Mouse (Mus musculus): ENCODE measurements at regions not wholly inside any gene's neighbourhood (a gene's known extent, or its start where the extent isn't known, plus 50 kb on each side); places are given as distances from the start of the nearest gene placed in this dataset.

DNA sequence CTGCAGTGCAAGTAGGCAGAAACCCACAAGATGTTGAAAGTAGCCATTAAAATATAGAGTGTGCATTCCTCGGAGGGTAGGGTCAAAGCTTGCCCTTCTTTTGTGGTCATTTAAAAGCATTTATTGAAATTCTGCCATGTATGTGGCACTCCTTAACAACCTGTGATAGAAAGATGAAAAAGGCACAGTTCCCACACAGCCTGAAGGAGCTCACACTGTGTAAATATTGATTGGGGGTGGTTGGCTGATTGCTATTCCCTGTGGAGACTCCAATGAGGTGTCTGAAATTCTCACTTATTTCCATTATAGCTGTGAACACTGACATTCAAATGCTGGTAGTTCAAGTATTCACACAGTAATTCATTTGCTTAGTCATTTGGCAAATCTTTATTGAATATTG lies 157.0 kb upstream of the Chl1 start:
- Histone ChIP-seq H3K4me3 (ENCODE audit: low read length) (no peak overlapping the region), H3K9ac (ENCODE audit: low read depth, low read length) (no peak overlapping the region), H3K36me3 (ENCODE audit: control insufficient read depth, insufficient read depth, low read length) (no peaks in the 10 kb centered on the region), H3K4me2 (ENCODE audit: low read depth, low read length) (no peak overlapping the region), H3K27ac (ENCODE audit: low read length) (no peak overlapping the region), H3K27me3 (replicated peaks; ENCODE audit: control insufficient read depth, insufficient read depth, low read length) (no peaks in the 10 kb centered on the region), H3K9me3 (ENCODE audit: control insufficient read depth, low read length) (no peaks in the 10 kb centered on the region), H3K4me1 (ENCODE audit: control insufficient read depth, insufficient read depth, low read length) (no peaks in the 10 kb centered on the region)
- 69% methylated on average over 1 of the region's 1 CpGs for WGBS
- ATAC-seq, result no peak

DNA sequence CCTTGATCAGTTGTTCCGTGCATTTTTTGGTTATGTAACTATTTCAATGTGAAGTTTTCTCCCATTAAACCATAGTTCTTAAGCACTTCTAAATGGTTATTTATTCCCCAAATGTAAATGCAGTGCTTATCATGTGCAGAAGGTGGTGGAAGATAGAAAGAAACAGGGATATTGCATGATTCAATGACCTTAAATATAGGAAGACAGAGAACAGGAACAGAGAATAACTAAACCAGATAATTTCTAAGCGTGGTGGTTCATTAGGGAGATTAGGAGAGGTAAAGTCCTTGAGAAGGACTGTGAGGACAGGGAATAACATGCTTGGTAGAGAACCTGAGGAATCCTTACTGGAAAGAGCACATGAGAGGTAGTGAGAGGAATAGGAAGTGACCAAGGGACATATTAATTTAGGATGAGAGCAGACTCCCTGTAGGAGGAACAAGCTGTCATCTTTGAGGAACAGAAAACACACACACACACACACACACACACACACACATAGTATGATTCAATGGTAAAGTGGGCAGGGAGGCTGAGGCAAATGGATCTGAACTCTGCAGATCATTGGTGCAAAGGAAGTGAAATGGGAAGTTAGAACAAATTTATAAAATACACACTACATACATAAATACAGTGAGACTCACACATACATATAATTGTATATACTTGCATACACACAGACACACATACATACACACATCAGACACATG lies 143.4 kb upstream of the Chl1 start:
- H3K4me3 ChIP-seq (ENCODE audit: low read length), result no peak overlapping the region
- H3K4me2 ChIP-seq (ENCODE audit: low read depth, low read length), result no peak overlapping the region
- WGBS, result 75% methylated on average over 2 of the region's 2 CpGs
- no peak for ATAC-seq
- no peaks in the 10 kb centered on the region for H3K4me1 ChIP-seq (ENCODE audit: control insufficient read depth, insufficient read depth, low read length)
- no peaks in the 10 kb centered on the region for H3K9me3 ChIP-seq (ENCODE audit: control insufficient read depth, low read length)
- H3K9ac ChIP-seq (ENCODE audit: low read depth, low read length), result no peak overlapping the region
- H3K36me3 ChIP-seq (ENCODE audit: control insufficient read depth, insufficient read depth, low read length), result no peaks in the 10 kb centered on the region
- H3K27ac ChIP-seq (ENCODE audit: low read length), result no peak overlapping the region
- H3K27me3 ChIP-seq (replicated peaks; ENCODE audit: control insufficient read depth, insufficient read depth, low read length), result no peaks in the 10 kb centered on the region

DNA sequence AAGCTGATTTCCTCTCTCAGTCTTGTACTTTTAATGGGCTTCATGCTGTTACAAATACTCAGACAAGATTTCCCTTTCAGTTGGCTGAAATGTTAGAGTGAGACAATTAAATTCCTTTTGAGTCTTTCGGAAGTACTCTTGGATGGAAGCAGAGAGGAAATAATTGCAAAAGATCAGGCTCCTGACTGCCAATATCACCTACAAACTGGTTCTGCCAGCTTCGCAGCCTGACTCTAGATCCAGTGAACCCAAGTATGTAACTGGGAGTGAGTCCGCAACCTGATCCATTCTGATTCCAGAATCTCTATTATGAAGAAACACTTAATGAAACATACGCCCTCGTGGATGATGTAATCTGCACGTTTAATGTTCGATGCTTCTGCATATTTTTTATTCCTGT lies 135.4 kb upstream of the Chl1 start:
- H3K36me3 ChIP-seq (ENCODE audit: control insufficient read depth, insufficient read depth, low read length), result no peaks in the 10 kb centered on the region
- no peaks in the 10 kb centered on the region for H3K27me3 ChIP-seq (replicated peaks; ENCODE audit: control insufficient read depth, insufficient read depth, low read length)
- no peak overlapping the region for H3K4me3 ChIP-seq (ENCODE audit: low read length)
- H3K9ac ChIP-seq (ENCODE audit: low read depth, low read length), result no peak overlapping the region
- H3K4me2 ChIP-seq (ENCODE audit: low read depth, low read length), result no peak overlapping the region
- no peak overlapping the region for H3K27ac ChIP-seq (ENCODE audit: low read length)
- no peak for ATAC-seq
- H3K9me3 ChIP-seq (ENCODE audit: control insufficient read depth, low read length), result no peaks in the 10 kb centered on the region
- 79% methylated on average over 7 of the region's 7 CpGs for WGBS
- H3K4me1 ChIP-seq (ENCODE audit: control insufficient read depth, insufficient read depth, low read length), result no peaks in the 10 kb centered on the region

DNA sequence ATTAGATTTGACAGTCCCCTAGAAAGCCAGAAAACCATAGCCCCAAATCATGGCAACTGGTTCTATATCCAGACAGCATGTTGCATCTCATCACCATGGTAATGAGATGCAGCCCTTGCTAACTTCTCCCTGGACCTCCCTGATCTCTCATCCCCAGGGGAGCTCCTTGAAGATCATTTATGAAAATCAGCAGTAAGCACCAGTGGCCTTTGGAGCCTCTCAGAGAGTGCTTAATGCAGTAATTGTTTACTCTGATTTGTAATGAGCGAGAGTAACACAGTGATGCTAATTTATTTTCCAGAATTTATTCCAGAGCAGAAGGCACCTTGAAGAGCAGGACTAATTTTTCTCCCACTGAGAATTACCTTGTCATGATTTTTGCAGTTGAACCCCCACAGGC lies 133.1 kb upstream of the Chl1 start:
- Histone ChIP-seq H3K4me1 (ENCODE audit: control insufficient read depth, insufficient read depth, low read length) (no peaks in the 10 kb centered on the region), H3K9me3 (ENCODE audit: control insufficient read depth, low read length) (no peaks in the 10 kb centered on the region), H3K27ac (ENCODE audit: low read length) (no peak overlapping the region), H3K9ac (ENCODE audit: low read depth, low read length) (no peak overlapping the region), H3K36me3 (ENCODE audit: control insufficient read depth, insufficient read depth, low read length) (no peaks in the 10 kb centered on the region), H3K4me2 (ENCODE audit: low read depth, low read length) (no peak overlapping the region), H3K27me3 (replicated peaks; ENCODE audit: control insufficient read depth, insufficient read depth, low read length) (no peaks in the 10 kb centered on the region), H3K4me3 (ENCODE audit: low read length) (no peak overlapping the region)
- no peak for ATAC-seq
- WGBS, result 62% methylated on average over 1 of the region's 1 CpGs

DNA sequence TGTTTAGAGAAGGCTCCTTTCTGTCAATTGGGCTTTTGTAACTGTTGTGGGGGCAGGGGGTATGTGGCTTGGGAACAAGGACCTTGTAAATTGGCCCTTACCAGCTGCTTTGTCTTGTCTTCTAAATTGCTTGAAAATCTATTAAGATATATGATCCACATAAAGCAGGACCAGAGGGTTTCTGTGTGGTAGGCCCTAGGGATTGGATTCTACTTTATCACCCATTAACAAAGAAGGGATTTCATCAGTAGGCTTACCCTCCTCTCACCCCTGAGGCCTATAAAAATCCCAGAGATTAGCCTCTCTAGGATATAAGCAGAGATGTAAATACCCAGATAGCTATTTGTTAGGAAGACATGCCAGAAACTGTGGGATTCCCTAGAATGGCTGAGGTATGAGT lies 132.3 kb upstream of the Chl1 start:
- Histone ChIP-seq H3K27me3 (replicated peaks; ENCODE audit: control insufficient read depth, insufficient read depth, low read length) (no peaks in the 10 kb centered on the region), H3K36me3 (ENCODE audit: control insufficient read depth, insufficient read depth, low read length) (no peaks in the 10 kb centered on the region), H3K4me2 (ENCODE audit: low read depth, low read length) (no peak overlapping the region), H3K4me3 (ENCODE audit: low read length) (no peak overlapping the region), H3K9me3 (ENCODE audit: control insufficient read depth, low read length) (no peaks in the 10 kb centered on the region), H3K4me1 (ENCODE audit: control insufficient read depth, insufficient read depth, low read length) (no peaks in the 10 kb centered on the region), H3K9ac (ENCODE audit: low read depth, low read length) (no peak overlapping the region), H3K27ac (ENCODE audit: low read length) (no peak overlapping the region)
- no peak for ATAC-seq

DNA sequence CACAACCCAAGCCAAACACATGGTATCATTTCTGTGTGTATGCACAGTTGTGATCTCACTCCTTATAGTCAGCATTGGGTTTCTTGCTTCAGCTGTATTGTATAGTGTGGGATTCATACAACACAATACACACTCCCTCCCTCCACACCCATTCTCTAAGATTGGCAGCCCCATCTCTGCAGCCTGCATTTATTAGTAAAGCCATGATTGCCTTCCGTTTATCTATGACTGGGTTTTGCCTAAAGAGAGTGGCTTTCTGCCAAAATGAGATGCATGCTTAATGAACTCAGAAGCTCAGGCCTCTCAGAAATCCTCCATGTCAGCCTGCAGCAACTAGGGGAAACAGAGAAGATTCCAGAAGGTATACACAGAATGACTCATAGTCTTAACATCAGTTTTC lies 129.4 kb upstream of the Chl1 start:
- 29% methylated on average over 1 of the region's 1 CpGs for WGBS
- Histone ChIP-seq H3K4me3 (ENCODE audit: low read length) (no peak overlapping the region), H3K36me3 (ENCODE audit: control insufficient read depth, insufficient read depth, low read length) (no peaks in the 10 kb centered on the region), H3K9me3 (ENCODE audit: control insufficient read depth, low read length) (no peaks in the 10 kb centered on the region), H3K27me3 (replicated peaks; ENCODE audit: control insufficient read depth, insufficient read depth, low read length) (no peaks in the 10 kb centered on the region), H3K27ac (ENCODE audit: low read length) (no peak overlapping the region), H3K9ac (ENCODE audit: low read depth, low read length) (no peak overlapping the region), H3K4me1 (ENCODE audit: control insufficient read depth, insufficient read depth, low read length) (no peaks in the 10 kb centered on the region), H3K4me2 (ENCODE audit: low read depth, low read length) (no peak overlapping the region)
- ATAC-seq, result no peak

DNA sequence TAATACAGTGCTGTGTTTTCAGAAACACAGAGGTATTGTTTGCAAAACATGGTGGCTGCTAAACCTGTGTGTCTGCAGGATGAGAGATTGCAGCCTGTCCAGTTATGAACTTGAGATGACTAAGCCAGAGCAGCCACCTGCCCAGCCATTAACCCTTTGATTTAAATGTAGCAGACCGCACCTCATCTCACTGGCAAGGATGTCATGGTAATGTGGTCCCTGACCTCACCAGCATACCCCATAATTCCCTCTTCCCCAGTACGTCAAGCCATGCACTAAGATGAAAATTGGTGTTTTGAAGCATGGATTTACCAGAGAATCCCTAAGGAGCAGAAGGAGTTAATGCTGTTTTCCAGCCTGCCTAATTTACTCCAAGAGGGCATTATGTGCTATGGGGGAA lies 128.5 kb upstream of the Chl1 start:
- Histone ChIP-seq H3K4me2 (ENCODE audit: low read depth, low read length) (no peak overlapping the region), H3K4me3 (ENCODE audit: low read length) (no peak overlapping the region), H3K9ac (ENCODE audit: low read depth, low read length) (no peak overlapping the region), H3K4me1 (ENCODE audit: control insufficient read depth, insufficient read depth, low read length) (no peaks in the 10 kb centered on the region), H3K27ac (ENCODE audit: low read length) (no peak overlapping the region), H3K27me3 (replicated peaks; ENCODE audit: control insufficient read depth, insufficient read depth, low read length) (no peaks in the 10 kb centered on the region), H3K9me3 (ENCODE audit: control insufficient read depth, low read length) (no peaks in the 10 kb centered on the region), H3K36me3 (ENCODE audit: control insufficient read depth, insufficient read depth, low read length) (no peaks in the 10 kb centered on the region)
- 73% methylated on average over 2 of the region's 2 CpGs for WGBS
- no peak for ATAC-seq

DNA sequence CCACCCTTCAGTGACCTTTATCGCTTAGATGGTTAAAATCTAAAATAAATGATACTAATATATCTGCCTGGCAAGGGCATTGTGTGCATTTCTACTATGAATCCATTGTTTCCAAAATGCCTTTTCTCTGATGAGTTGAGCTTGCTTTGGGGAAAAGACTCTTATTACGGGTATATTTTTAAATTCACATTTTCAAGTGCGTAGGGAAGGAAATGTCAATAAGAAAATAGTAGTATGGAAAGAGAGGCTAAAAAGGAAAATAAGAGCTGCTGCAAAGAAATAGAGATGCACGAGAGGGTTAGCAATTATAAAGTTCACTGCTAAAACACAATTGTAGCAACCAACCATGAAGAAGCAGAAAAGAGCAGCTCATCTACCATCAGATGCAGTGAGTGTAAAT lies 123.8 kb upstream of the Chl1 start:
- no peaks in the 10 kb centered on the region for H3K36me3 ChIP-seq (ENCODE audit: control insufficient read depth, insufficient read depth, low read length)
- 88% methylated on average over 4 of the region's 4 CpGs for WGBS

DNA sequence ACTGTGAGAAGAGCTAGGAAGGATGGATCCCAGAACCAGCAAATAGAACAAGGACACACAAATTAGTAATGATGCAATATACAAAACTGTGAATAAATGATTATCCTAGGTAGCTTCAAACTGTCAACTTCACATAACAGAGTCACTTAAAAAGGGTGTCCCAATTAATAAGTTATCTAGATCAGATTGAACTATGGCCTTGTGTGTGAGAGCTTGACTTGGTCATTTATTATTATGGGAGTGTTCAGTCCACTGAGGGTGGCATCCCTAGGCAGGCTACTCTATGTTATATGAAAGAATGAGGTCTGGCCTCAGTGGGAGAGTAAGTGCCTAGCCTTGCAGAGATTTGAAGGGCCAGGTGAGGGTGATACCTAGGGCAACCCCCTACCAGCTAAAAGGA lies 104.4 kb upstream of the Chl1 start:
- Histone ChIP-seq H3K9me3 (ENCODE audit: control insufficient read depth, low read length) (no peaks in the 10 kb centered on the region), H3K4me3 (ENCODE audit: low read length) (no peak overlapping the region), H3K27me3 (replicated peaks; ENCODE audit: control insufficient read depth, insufficient read depth, low read length) (no peaks in the 10 kb centered on the region), H3K27ac (ENCODE audit: low read length) (no peak overlapping the region), H3K4me1 (ENCODE audit: control insufficient read depth, insufficient read depth, low read length) (no peaks in the 10 kb centered on the region), H3K36me3 (ENCODE audit: control insufficient read depth, insufficient read depth, low read length) (no peaks in the 10 kb centered on the region), H3K9ac (ENCODE audit: low read depth, low read length) (no peak overlapping the region), H3K4me2 (ENCODE audit: low read depth, low read length) (no peak overlapping the region)
- ATAC-seq, result no peak

More for the DNA sequence above, 123.8 kb upstream of the Chl1 start:
- no peak overlapping the region for H3K27ac ChIP-seq (ENCODE audit: low read length)
- H3K4me3 ChIP-seq (ENCODE audit: low read length), result no peak overlapping the region
- H3K4me1 ChIP-seq (ENCODE audit: control insufficient read depth, insufficient read depth, low read length), result no peaks in the 10 kb centered on the region
- no peak overlapping the region for H3K4me2 ChIP-seq (ENCODE audit: low read depth, low read length)
- H3K27me3 ChIP-seq (replicated peaks; ENCODE audit: control insufficient read depth, insufficient read depth, low read length), result no peaks in the 10 kb centered on the region
- H3K9ac ChIP-seq (ENCODE audit: low read depth, low read length), result no peak overlapping the region
- ATAC-seq, result no peak
- H3K9me3 ChIP-seq (ENCODE audit: control insufficient read depth, low read length), result no peaks in the 10 kb centered on the region

DNA sequence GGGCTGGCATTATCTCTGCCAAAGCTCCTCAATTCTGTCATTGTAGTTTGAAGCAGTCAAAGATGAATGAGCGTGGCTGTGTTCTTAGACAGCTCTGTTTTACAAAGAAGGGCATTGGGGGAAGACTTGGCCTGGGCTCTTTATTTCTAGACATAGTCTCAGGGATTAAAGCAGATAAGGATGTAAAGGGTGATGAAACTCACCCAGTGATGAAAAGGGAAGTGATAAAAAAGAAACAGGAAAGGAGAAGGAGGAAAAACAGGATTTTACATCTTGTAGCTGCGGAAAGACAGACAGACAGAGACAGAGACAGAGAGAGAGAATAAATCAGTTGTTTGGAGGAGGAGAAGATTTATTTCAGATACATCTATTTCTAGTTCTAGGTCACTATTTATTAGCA lies 95.5 kb upstream of the Chl1 start:
- no peak overlapping the region for H3K4me3 ChIP-seq (ENCODE audit: low read length)
- H3K27ac ChIP-seq (ENCODE audit: low read length), result no peak overlapping the region
- no peaks in the 10 kb centered on the region for H3K27me3 ChIP-seq (replicated peaks; ENCODE audit: control insufficient read depth, insufficient read depth, low read length)
- no peak overlapping the region for H3K9ac ChIP-seq (ENCODE audit: low read depth, low read length)
- ATAC-seq, result no peak
- H3K36me3 ChIP-seq (ENCODE audit: control insufficient read depth, insufficient read depth, low read length), result no peaks in the 10 kb centered on the region
- WGBS, result 80% methylated on average over 2 of the region's 2 CpGs
- no peak overlapping the region for H3K4me2 ChIP-seq (ENCODE audit: low read depth, low read length)
- no peaks in the 10 kb centered on the region for H3K4me1 ChIP-seq (ENCODE audit: control insufficient read depth, insufficient read depth, low read length)
- H3K9me3 ChIP-seq (ENCODE audit: control insufficient read depth, low read length), result no peaks in the 10 kb centered on the region
